Mouse (Mus musculus) cerebellum, adult 11 months (tissue): ENCODE results near the gene 4933415F23Rik.

Experiments
- DNase-seq: peaks from one replicate; pipeline ENCODE4 v3.0.0; 2022

4933415F23Rik gene

GRCm38 (mm10) chr1:23102021-23102420, at the start of gene 4933415F23Rik:
TSS of gene 4933415F23Rik (minus strand) at chr1:23102253.
- DNase-seq, result no peak

DNA sequence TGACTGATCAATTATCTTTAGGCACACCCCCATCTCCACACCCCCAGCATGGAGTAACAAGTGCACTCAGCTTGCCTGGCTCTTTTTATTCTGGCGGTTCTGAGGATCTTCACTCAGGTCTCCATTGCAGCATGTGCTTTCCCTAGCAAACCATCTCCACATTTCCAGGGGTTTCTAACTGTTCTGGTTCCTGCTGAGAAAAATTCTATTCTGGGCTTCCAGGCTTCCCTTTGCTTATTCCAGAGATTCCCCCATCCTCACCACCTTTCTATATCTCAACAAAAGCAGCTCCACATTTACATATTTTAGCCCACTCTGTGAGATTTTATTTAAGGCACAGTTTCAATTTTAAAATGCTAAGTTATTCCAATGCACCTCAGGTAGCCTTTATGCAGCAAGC, 49.7 kb upstream of the 4933415F23Rik start:
- DNase-seq, result no peak

- DNase-seq, result no peak
Observed at GRCm38 (mm10) chr1:23146198-23146873, 44.3 kb upstream of the 4933415F23Rik start.

DNA sequence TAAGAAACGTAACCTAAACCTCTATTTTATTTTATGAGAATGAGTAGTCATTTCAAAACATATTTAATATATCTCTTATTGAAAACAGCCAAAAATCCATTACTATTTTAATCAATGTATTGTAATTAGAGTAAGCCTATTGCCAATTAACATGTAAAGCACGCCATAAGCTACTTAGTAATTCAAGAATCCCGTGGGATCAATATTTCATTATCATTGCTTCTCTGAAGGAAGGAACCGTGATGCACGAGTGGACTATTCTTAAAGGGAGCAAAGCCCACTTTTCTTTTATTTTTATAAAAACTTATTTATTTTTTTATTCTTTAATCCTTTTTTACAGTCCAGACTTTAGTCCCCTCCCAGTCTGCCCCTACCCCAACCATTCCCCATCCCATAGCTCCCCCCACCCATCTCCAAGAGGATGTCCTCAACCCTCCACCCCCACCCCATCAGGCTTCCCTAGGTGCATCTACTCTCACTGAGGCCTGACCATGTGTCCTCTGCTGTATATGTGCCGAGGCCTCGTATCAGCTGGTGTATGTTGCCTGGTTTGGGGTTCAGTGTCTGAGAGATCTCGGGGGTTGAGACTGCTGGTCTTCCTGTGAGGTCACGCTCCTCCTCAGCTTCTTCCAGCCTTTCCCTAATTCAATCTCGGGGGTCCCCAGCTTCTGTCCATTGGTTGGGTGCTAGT, 39.2 kb upstream of the 4933415F23Rik start:
- no peak for DNase-seq

DNA sequence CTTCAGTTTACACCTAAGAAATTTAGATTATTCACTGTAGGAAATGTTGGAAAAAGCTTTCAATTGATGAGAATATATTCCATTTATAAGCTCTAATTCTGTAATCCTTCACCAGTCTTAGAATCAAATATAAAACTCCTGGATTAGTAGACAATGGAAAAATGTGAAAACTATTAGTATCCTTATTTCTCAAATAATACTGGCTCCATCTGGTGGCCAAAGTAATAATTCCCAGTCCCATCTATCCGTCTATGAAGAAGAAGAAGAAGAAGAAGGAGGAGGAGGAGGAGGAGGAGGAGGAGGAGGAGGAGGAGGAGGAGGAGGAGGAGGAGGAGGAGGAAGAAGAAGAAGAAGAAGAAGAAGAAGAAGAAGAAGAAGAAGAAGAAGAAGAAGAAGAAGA, 38.5 kb upstream of the 4933415F23Rik start:
- peak; percentile 52 for DNase-seq

DNA sequence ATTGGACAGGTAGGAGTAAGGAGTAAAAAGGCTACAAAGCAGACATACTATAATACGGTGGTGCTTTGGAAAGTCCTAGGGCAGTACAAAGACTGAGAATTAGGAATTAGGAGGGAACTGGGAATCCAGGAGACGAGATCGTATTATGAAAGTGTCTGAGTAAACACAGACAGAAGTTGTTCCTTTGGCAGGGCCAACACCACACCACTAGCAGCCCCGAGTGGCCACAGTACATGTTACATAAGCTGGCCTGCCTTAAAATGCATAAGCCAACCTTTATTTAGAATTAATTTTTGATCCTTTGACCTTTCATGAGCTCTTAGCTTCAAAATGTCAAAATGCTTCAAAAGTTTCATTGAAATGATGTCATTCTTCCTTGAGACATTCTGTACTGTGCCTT, 18.8 kb upstream of the 4933415F23Rik start:
- no peak for DNase-seq

DNA sequence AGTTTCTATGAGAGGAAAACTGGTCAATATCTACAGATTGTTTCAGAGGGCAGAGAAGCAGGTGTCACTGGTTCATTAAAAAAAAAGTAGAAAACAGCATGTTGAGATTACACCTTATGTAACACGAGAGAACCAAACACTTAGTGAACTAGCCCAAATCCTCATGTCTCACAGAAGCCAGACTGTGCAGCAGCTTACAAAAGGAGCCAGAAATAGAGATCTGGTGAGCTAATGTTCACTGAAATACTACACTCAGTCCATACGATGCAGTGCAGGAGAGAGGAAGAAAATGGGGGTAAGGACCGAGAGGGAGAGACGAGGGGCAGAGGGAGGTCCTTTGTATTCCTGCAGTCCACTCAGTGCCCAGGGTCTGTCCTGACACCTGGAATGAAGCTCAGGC, 17.4 kb upstream of the 4933415F23Rik start:
- no peak for DNase-seq

DNA sequence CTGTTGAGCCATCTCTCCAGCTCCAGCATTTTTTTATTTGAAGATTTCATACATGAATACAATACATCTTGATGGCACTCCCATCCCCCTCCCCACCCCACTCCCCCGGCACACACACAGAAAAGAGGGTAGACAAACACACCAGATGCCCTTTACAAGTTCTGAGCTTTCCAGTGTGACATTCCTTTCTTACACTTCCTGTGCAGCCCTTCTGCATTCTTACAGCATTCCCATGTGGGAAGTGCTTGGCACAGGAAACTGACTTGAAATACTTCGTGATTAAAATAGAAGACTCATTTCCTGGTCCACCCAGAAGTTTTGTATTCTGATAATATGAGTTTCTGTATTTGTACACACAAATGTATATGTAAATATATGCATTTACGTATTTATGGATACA, 15.4 kb upstream of the 4933415F23Rik start:
- no peak for DNase-seq

- DNase-seq, result no peak
Observed at GRCm38 (mm10) chr1:23109191-23109590, 7.1 kb upstream of the 4933415F23Rik start.

- DNase-seq, result no peak
Observed at GRCm38 (mm10) chr1:23102881-23103280, 828 bp upstream of the 4933415F23Rik start.

DNA sequence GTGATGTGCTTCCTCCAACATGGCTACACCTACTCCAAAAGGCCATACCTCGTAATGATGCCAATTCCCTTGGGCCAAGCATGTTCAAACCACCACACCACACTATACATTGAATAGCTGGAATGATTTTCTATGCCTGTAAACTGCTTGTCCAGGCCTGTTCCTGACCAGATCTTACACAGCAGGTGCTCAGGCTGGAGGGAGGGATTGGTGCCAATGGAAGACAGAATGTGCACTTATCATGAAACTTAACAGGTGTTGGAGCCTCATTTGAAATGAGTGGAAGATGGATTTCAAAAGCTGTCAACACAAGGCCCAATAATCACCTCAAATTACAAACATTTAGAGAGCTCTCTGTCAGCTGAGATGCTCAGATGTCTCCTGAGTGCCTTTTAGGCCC, 2.3 kb downstream of the 4933415F23Rik start:
- DNase-seq, result peak; percentile 29

DNA sequence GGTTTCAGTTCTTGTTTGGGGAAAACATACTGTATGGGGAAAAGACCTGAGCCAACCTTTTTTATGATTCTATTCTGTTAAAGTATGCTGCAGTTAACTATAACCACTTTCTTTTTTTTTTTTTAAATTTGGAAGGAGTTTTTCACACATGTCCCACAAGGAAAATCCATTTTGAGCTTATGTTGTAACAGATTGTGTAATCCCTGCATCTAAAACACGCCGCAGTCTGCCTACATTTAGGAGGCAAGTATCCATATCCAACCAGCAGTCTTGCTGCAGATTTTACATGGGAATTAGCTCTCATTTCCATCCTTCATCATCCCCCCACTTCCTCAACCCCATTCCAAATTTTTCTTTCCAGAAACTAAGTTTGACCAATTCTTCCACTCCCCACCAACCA, 3.6 kb downstream of the 4933415F23Rik start:
- DNase-seq, result no peak

- peak; percentile 32 for DNase-seq
Observed at GRCm38 (mm10) chr1:23097996-23098395, 4.1 kb downstream of the 4933415F23Rik start.

- no peak for DNase-seq
Observed at GRCm38 (mm10) chr1:23067715-23068114, 34.3 kb downstream of the 4933415F23Rik start.

DNA sequence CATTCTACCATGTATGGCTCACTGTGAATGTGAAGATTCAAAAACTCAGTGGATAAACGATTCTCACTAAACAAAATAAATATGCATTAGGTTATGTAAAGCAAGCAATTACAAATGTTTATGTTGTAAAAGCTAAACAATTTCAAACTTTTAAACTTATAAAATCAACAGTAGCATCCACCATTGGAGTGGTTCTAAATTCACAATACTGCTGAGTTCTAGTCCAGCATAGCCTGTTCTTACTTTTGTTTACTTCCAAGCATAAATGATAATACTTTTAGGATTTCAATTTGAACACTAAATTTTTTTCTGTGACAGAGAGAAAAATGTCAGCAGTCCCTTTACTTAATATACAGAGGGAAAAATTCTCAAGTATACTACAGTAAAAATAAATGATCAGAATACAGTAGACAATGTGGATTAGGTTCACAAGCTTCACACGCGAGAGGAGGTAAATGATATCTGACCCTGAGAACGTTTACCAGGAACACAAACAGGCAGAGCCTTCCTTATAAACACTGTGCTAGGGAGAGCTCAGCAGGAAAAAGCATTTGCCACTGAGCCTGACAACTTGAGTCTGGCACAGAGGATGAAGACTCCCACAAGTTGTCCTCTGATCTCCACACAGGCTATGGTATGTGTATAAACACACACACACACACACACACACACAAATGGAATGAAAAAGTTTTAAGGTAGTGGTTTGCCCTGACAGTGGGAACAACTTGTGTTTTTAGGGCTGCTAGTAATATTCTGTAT, 37.2 kb downstream of the 4933415F23Rik start:
- DNase-seq, result no peak

GRCm38 (mm10) chr1:23063946-23064345, 38.1 kb downstream of the 4933415F23Rik start:
- no peak for DNase-seq

- peak; percentile 54 for DNase-seq
Observed at GRCm38 (mm10) chr1:23061614-23062373, 40.3 kb downstream of the 4933415F23Rik start.

DNA sequence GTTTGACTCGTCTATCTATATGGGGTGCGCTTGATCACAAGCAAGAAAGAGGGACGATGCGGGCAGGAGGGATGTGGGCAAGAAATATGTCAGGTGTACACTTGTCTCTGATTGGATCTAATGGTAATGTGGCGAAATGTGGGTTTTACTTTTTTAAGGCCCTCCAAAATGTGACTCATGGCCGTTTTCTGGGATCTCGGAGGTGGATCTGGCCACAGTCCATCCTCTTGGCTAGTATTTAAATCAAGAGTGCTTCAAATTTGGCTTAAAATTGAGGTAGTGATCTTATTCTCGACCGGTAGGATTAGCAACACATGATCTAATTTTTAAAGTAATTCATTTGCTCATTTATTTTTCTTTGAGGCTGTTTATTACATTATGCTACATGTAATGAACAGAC, 42.0 kb downstream of the 4933415F23Rik start:
- DNase-seq, result no peak
